Mouse (Mus musculus): Measurements from ENCODE around the gene Dad1.

Gene Dad1

GRCm38 (mm10) chr14:54253741-54254291 lies at the start of gene Dad1, which contains the start of gene Abhd4:
Dad1 (minus strand) TSS chr14:54254104.
Abhd4 (plus strand) TSS chr14:54254188.
- DNase-seq (ENCODE audit: low spot score), result peak; percentile 95

GRCm38 (mm10) chr14:54300676-54301075 lies 46.8 kb upstream of the Dad1 start:
- no peak for DNase-seq (ENCODE audit: low spot score)

- no peak for DNase-seq (ENCODE audit: low spot score)
These were observed 46.2 kb upstream of the Dad1 start for GRCm38 (mm10) chr14:54300136-54300535.

GRCm38 (mm10) chr14:54284839-54285238 lies 30.9 kb upstream of the Dad1 start, which contains the start of gene Olfr49:
Olfr49 (minus strand) TSS chr14:54284939.
- DNase-seq (ENCODE audit: low spot score), result no peak

- no peak for DNase-seq (ENCODE audit: low spot score)
These were observed 22.5 kb upstream of the Dad1 start for GRCm38 (mm10) chr14:54276446-54276845.

- DNase-seq (ENCODE audit: low spot score), result no peak
These were observed 18.8 kb upstream of the Dad1 start for GRCm38 (mm10) chr14:54272696-54273095.

- no peak for DNase-seq (ENCODE audit: low spot score)
These were observed 18.2 kb upstream of the Dad1 start for GRCm38 (mm10) chr14:54271976-54272606.

- DNase-seq (ENCODE audit: low spot score), result no peak
These were observed 16.5 kb upstream of the Dad1 start for GRCm38 (mm10) chr14:54270413-54270812.

- no peak for DNase-seq (ENCODE audit: low spot score)
These were observed 15.7 kb upstream of the Dad1 start for GRCm38 (mm10) chr14:54269566-54269965.

GRCm38 (mm10) chr14:54267966-54268365 lies 14.1 kb upstream of the Dad1 start:
- DNase-seq (ENCODE audit: low spot score), result no peak

GRCm38 (mm10) chr14:54265951-54266350 lies 12.0 kb upstream of the Dad1 start:
- DNase-seq (ENCODE audit: low spot score), result no peak

- no peak for DNase-seq (ENCODE audit: low spot score)
These were observed 11.2 kb upstream of the Dad1 start for GRCm38 (mm10) chr14:54265093-54265492.

- no peak for DNase-seq (ENCODE audit: low spot score)
These were observed 10.3 kb upstream of the Dad1 start for GRCm38 (mm10) chr14:54264231-54264630.

- DNase-seq (ENCODE audit: low spot score), result no peak
These were observed 9.2 kb upstream of the Dad1 start for GRCm38 (mm10) chr14:54263099-54263498.

- no peak for DNase-seq (ENCODE audit: low spot score)
These were observed 8.7 kb upstream of the Dad1 start for GRCm38 (mm10) chr14:54262622-54263021.

- DNase-seq (ENCODE audit: low spot score), result no peak
These were observed 7.5 kb upstream of the Dad1 start for GRCm38 (mm10) chr14:54261386-54261785.

- DNase-seq (ENCODE audit: low spot score), result no peak
These were observed 6.3 kb upstream of the Dad1 start for GRCm38 (mm10) chr14:54260196-54260595.

GRCm38 (mm10) chr14:54259722-54260085 lies 5.8 kb upstream of the Dad1 start:
- DNase-seq (ENCODE audit: low spot score), result no peak

GRCm38 (mm10) chr14:54259003-54259721 lies 5.3 kb upstream of the Dad1 start:
- peak; percentile 86 for DNase-seq (ENCODE audit: low spot score)

- no peak for DNase-seq (ENCODE audit: low spot score)
These were observed 4.3 kb upstream of the Dad1 start for GRCm38 (mm10) chr14:54258131-54258670.

- DNase-seq (ENCODE audit: low spot score), result peak; percentile 18
These were observed 832 bp upstream of the Dad1 start for GRCm38 (mm10) chr14:54254670-54255202.

- no peak for DNase-seq (ENCODE audit: low spot score)
These were observed 3.8 kb downstream of the Dad1 start for GRCm38 (mm10) chr14:54250122-54250521.

GRCm38 (mm10) chr14:54249326-54249725 lies 4.6 kb downstream of the Dad1 start:
- no peak for DNase-seq (ENCODE audit: low spot score)
